Mouse (Mus musculus) T-helper 2 cell (primary cell): ENCODE results near the gene Tbcc.
"Not testable (repeated sequence)": the region's sequence is repeated elsewhere in the genome, so short reads cannot be mapped to it uniquely, and the experiment has no call there.

Source experiments
- in situ Hi-C: fragments of 300-600 bp; cut with MboI, MseI; formaldehyde crosslinking; loops from one replicate; pipeline ENCODE4 v1.15.1; 2025; ENCODE audit warnings: high pct_unique_total_duplicates

Gene Tbcc

DNA sequence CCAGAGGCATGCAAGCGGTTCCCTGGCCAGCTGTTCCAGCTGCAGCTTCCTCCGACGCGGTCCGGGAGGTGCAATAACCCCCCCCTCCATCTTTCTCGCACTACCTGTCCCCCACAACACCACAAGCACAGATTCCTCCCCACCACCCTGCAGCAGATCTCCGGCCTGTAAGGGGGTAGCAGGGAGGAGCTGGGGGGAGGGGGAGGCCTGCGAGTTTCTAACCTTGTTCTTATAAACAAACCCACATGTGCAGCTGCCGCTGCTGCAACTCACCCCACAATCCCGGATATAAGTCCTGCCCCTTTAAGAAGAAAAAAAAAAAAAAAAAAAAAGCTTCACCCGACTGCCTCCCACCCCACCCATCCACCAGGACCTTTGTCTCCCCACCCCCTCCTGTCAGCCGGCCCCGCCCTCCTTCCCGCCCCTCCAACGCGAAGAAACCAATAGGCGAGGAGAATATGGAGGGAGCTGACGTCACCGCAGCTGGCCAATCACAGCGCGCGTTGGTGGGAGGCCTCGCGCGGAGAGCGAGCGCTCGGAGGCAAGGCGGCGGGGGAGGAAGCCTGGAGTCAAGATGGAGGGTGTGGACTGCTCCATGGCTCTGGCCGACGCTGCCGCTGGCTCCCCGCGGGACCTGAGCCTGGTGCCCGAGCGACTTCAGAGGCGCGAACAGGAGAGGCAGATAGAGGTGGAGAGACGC lies at the start of gene Tbcc:
Gene Tbcc, plus strand, starts transcription at position 569 of the 700 bp plus-strand sequence.
- in situ Hi-C loops: no loop called here

DNA sequence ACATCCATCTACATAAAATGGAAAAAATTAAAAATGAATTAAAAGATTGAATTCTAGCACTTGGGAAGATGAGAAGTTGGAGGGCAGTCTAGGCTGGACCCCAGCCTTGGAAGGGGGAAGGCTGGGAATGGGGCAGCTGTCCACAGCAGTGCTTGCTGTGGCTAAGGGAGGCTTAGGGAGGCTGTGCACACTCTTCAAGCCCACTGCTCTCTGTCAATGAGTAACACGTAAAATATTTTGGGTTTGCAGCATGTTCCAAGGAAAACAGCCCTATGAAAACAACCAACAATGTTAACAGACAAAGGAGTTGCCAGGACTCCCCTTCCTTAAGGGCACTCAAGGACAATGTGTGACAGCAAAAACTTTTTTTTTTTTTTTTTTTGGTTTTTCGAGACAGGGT lies 47.5 kb upstream of the Tbcc start:
- in situ Hi-C loops: no loop called here

DNA sequence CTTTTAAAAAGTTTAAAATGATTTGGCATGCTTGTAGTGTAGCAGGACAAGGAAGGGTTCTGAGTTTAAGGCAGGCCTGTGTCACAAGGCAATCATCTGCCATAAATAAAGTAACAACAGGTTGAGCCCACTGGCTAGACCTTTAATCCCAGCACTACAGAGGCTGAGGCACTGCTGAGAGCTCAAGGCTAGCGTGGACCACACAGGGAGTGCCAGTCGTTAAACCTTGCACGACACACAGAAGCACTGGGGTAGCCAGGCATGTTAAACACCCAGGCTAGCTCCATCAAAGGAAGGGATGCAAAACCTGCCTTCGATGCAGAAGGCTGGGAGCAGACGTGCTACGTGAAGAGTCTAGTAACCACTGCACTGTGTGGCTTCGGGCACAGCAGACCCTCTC lies 46.8 kb upstream of the Tbcc start:
- in situ Hi-C loops: no loop called here

DNA sequence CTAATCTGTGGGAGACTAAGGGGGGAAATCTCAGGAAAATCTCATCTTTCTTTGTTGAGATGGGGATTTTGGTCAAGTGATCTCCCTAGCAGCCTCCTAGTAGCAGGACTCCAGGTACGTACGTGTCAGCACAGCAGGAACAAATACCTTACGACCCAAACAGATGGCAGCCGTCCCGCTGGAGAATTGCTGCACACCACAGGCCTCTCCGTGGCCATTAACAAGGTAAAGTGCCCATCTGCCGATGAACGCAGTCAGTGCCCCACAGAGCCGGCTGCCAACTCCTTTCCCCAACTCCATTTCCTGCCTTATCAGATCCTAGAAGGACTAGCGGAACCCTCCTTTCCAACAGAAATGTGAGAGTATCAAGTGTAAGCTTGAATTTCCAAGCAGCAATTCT lies 45.7 kb upstream of the Tbcc start:
- in situ Hi-C loops: no loop called here

DNA sequence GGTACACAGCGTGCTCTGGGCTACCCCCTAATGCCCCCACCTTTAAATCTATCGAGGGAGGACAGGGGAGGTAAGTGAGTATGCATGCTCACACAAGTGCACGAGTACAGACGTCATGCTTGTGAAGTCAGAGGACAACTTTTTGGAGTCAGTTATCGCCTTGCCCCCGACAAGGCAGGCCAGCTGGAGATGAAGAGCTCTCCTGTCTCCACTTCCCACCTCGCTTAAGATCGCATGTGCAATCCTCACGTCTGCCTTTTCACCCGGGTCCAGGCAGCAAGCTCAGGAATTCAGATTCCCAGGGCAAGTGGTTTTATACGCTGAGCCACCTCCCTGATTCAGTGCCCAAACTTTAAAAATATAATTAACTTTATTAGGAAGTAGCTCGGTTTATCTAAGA lies 45.2 kb upstream of the Tbcc start:
- in situ Hi-C loops: no loop called here

DNA sequence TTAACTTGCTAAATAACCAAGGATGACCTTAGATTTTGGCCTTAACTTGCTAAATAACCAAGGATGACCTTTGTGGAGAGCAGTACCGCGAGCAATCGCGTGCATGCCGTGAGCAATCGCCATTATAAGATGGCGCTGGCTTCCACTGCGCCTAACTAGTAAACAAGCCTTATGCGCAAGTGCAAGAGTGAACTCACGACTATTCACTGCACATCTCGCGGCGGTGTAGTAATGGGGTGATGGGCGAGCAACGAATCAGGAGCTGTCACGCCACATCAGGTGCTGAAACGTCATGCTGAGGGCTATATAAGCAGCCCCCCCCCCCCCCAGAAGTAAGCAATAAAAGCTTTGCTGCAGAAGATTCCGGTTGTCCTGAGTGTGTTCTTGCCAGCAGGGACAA lies 43.9 kb upstream of the Tbcc start:
- in situ Hi-C loops: not testable (repeated sequence)

DNA sequence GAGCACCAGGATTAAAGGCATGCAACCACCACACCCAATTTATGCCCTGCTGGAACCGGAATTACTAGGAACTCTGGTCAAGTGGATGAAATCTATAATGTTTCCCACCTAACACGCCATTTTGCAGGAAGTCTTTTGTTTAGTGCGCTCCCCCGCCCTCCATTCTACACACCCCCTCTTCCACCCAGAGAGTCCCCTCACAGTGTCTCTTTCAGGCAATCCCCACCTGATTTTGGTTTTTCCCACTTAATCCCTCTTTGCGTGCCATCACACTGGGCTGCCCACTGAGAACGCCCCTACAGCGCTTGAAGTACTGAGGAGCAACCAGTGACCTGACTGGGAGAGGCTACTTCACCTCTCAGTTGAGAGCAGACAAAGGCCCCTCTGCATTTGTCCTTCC lies 43.3 kb upstream of the Tbcc start:
- in situ Hi-C loops: no loop called here

DNA sequence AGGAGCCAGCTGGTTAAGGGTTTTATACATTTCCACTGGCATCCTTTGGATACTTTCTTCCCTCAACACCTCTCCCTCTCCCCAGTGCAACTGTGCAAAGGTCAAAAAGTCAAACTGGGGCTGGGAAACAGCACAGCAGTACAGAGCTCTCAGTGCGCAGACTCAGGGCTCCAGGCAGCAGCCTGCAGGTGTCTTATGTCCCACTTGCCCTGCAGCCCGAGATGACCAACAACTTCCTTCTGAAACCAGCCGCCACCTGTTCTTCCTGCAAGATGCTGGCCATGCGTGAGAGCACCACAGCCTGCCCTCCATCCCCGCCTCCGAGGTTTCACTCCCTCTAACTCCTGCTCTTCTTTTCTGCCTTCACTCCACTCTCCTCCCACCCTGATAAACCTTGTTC lies 37.8 kb upstream of the Tbcc start:
- in situ Hi-C loops: no loop called here

DNA sequence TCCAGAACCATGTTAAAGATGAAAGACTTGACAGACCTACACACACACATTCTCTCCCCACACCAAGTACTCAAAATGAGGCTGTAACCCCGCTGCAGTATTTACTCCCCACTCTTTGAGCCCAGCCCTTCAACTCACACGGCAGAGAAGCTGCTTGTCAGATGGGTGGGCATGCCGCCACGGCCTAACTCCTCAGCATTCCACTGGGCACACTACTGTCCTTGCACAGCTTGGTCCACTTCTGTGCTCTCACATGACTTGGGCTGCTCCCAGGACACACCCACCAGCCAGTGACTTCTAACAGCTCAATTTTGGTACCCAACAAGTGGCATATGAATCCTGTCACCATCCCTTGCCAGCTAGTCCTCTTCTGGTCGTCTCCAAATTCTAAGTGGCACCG lies 37.2 kb upstream of the Tbcc start:
- in situ Hi-C loops: no loop called here

DNA sequence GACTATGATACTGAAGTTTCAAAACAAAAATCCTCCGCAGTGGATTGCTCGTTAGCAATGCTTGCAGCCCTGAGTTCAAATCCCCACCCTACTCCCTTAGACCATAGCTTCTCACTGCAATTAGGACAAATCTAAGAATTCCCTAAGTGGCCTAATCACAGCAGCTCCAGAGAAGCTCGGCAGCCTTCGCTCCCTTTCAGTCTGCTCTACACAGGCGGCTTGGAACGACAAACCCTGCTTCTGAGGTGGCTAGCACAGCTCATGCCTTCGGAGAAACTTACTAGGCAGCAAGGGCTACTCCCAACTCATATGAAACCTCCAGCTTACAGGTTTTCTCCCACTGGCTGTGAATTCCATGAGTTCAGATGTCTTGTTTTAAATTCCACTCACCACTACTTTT lies 36.4 kb upstream of the Tbcc start:
- in situ Hi-C loops: no loop called here

DNA sequence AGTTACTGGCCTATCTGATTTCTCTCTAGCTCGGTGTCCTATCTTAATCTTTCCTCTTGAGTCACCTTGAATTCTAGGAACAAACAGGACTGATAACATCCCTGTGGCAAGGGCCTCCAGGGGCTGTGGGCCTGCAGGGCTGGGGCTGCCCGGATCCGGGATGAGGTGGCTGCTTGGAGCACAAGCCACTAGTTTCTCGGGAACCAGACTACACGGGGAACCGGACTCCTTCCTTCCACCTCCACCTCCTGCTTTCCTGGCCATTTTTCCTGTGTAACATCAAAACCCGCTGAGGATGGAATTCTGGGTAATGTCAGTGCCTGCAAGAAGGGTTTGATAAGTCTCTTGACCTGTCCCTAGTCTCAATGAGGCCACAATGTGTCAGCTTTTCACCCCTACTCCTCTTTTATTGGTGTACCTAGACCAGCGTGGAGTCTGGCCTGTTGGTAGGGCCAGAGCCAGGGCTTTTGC lies 35.8 kb upstream of the Tbcc start:
- in situ Hi-C loops: no loop called here

DNA sequence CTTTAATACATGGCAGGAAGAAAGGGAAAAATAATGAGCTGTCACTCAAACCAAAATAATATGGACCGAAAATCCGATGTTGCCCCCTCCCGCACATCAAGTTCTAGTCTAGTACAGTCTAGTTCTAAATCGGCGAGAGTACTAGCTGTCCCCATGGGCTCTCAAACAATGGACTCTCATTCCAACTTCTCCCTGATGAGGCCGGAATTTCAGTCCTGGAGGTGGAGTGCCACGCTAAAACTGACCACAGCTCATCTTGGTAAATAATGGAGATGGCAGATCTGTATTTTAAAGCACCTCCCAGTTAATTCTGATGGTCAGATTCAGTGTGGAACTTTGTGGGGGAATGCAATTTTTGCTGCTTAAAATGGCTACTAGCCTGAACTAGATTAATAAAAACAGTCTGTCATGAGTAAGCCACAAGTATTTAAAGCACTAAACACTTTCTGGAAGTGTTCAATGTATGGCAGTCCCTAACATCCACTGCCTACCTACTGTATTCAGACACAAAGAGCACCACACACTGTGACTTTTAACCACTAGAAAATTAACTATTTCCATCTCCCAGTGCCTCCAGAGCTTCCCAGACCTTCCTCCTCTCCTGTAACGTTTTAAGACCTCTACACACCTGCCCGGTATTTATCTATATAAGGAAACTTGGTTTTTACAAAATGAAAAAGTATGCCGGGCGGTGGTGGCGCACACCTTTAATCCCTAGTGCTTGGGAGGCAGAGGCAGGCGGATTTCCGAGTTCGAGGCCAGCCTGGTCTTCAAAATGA lies 35.0 kb upstream of the Tbcc start:
- in situ Hi-C loops: no loop called here

DNA sequence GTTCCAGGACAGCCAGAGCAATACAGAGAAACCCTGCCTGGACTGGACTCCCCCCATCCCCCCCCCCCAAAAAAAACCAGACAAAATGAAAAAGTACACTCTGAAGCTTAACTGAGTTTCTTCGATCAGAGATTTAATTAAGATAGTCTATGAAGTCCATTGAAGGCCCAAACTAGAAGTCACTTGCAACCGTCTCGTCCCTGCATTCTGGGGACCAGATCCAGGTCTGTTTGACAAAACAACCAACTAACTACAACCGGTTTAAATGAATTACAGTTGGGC lies 34.4 kb upstream of the Tbcc start:
- in situ Hi-C loops: no loop called here

DNA sequence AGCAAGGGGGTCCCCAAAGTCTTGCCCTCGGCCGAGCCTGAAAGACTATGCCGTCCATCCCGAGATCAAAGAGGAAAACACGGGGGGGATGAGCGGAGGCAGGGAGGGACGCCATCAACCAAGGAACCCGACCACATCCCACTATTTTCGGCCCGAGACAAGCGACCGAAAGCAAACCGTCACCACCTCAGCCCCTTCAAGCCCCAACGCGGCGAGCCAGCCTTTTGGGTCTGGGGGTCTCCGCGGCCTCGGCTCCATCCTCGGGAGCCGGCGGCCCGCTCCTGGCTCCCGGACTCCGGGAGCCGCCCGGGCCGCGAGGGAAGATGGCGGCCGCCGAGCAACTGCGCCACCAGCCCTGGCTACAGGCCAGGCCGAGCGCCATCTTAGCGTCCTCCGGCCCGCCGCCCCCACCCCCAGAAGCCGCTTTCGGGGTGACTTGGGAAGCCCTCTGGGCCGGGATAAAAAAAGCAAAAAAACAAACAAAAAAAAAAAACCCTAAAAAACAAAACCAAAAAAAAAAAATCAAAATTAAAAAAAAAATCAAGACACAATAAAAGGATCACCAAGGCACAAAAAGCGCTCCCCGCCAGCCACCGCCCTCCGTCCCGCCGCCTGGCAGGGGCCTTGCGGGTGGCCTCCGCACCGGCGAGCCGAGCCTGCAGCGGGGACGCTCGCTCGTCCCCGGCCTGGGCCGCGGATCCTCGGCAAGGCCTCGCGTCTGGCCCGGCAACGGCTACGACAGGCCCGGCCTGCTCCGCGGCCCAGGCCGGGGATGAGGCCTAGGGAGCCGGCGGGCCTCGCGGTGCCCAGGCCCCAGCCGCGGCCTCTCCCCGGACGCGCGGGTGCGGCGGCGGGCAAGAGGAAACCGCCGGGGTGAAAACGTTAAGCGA lies 33.8 kb upstream of the Tbcc start:
- in situ Hi-C loops: no loop called here

DNA sequence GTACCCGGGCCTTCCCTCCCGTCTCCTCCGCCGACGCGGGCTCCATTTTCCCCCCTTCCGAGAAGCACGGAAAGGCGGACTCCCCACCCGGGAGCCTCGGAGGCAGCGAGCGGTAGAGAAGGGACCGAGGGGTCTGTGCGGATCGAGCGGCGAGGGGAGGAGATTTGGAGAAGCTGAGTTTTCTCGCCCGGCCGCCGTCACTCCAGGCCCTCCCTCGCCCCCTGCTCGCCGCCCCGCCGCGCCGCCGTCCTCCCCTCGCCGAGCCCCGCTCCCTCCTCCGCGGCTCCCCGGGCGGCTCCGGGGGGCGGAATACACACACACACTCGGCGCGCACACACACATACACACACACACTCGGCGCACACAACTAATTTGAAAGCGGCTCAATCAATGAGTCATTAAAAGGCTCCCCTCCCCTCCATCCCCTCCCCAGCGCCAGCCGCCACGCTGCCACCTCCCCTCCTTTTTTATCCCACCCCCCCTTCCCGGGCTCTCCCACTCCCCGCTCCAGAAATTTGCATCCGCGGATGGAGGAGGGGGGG lies 33.1 kb upstream of the Tbcc start:
- in situ Hi-C loops: no loop called here

DNA sequence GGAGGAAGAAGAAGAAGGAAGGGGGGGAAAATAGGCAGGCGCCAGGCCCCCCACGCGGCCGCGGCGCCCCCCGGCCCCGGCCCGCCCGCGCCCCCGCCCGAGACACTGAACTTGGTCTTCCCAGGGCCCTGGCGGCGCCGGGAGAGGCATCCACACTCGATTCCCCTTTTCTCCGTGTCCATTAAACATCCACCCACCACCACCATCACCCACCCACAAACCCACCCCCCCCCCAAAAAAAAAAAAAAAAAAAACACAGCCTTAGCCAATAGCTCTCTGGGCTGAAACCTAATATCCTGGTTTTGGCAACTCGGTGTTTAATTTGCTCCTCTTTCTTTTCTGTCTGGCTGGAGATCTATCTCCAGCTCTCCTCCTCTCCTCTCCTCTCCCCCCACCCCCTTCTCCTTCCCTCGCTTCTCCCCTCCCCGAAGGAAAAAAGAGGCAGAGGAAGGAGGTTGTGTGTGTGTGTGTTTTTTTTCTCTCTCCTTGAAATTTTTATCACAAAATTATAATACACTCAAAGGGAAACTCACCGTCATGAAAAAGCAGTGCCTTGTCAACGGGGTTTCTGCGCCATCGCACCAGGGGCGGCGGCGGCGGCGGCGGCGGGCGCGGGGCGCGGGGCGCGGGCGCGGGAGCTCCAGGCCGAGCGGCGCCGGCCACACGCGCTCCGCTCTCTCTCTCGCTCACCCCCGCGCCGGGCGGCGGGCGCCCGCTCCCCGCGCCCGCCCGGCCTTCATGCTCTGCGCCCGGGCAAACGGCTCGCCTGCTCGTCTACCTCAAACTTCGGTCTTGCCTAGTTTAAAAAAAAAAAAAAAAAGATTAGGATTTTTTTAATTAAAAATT lies 32.4 kb upstream of the Tbcc start, which contains the start of gene Bicral:
Gene Bicral, minus strand, starts transcription at position 580 of the 846 bp plus-strand sequence.
- in situ Hi-C loops: no loop called here

DNA sequence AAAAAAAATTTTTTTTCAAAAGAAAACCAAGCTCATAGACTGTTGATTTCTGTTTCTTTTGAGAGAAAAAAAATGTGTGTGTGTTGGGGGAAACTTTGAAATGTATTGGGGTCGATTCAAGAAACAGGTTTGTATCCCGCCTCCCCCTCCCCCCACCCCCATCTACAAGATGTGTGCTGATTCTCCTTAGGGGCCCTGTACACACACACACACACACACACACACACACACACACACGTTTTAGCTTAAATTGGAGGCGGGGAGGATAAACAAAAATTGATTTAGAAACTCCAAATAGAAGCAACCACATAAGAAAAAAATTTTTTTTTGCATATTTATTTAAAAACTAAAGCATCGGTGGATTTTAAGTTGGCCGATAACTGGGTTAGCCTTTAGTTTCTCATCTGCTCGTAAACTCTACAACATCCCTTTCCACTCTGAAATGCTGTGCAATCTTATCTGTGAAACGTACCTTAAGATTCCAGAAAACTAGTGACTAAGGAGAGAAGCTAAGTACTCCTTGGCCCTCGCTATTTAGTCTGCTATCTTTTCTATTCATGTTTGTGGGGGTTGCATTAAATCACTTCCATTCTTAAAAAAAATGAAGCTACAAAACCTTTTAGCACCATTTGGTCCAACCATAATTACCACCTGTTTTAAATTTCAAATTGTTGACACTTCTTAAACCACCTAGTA lies 31.6 kb upstream of the Tbcc start:
- in situ Hi-C loops: no loop called here

DNA sequence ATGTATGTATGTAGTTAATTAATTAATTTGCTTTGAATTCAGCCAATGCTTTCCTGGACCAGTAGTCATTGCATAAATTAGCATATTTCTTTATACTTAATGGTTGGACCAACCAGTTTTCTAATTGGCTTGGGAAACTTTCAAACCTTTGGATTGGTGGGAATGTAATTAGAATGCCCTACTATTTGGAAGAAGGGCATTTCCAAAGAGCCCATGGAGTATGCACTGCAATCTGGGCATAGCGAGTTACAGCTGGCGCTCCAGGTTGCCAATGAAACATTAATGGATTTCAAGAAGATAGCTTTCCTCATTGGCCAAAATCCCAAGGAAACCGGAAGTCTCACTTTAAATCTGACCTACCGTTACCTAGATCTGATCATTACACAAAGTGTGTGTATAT lies 30.4 kb upstream of the Tbcc start:
- in situ Hi-C loops: no loop called here

DNA sequence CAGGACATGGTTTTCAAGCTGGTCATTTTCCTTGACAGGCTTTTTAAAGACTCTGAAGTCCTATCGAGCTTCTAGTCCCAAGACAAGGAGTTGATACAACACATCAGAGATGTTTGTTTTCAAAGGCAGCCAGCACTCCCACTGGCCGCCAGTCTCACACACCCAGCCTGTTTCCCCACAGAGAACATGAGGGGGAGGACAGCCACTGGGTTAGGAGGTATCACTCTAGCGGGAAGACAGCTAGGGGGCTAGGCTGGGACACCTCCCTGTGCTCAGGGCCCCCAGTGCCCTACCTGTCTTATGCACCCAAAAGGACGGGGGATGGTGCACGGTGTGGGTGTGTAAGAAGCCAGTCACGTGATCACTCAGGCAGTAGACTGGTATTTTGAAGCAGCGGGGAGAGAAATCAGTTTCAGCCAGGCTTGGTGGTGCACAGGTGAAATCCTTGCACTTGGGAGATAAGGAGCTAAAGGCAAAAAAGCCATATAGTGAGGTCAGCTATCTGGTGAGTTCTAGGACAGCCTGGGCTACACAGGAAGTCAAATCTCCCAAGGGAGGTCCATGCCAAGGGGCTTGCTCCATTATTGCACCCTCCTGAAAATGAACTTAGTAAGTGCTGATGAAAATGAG lies 25.8 kb upstream of the Tbcc start:
- in situ Hi-C loops: no loop called here

DNA sequence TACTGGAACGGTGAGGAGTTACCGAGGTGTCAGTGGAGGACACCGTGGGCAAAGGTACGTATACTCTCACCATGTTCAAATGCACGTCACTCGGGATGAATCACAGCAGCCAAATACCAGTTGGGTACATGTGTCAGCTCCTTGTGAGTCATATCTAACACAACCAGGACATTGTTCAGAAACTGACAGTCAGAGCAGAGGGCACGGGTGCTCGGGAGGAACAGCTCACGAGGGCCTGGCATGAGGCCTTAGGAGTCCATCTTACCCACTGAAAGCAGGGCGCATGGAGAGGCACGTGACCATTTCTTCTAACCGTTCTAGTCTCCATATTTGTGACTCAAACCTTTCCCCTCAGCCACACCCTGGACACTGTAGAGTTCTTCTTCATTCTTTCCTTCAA lies 23.6 kb upstream of the Tbcc start:
- in situ Hi-C loops: no loop called here
